Mouse (Mus musculus): ENCODE measurements around the gene Lnx1.

Gene Lnx1

DNA sequence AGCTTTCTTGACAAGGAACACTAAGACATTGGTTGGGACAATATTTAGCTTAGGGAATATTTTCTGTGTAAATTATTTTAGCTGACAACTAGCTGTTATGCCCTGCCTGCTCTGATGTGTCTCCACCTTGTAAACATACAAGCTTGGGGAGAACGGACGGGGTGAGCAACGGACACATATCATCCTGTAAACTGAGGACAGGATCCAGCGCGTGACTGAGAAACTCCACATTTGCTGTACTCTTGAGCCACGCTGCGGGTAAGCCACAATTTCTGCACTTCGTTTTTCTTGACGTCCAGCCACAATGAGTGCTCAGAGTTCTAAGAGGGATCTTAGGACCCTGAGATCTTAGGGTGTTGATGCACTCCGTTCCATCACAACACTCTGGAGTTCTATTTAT, 48.9 kb downstream of the Lnx1 start:
- in situ Hi-C loops (cut with MboI, MseI): no loop called here

DNA sequence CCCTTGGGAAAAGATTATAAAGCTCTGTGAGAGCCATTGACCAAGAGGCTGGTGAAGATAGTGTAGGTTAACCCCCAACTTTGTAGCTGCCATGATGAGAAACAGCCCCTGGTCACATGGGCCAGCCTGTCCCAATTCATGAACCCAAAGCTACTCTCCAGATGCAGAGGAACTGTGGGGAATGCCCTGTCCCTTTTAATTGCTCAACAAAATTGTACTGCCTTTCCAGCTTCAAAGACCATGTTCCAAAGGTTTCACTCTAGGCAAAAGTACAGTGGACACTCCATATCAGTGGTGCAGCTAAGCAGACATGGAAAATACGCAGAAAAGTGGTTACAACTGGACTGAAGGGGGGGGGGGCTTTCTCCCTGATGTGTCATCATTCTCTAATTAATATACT, 53.6 kb downstream of the Lnx1 start:
- in situ Hi-C loops (cut with MboI, MseI): loop anchor here (25.0 kb wide), 1 partner anchor 513 kb away; the partner anchor contains the start of gene Pdgfra

DNA sequence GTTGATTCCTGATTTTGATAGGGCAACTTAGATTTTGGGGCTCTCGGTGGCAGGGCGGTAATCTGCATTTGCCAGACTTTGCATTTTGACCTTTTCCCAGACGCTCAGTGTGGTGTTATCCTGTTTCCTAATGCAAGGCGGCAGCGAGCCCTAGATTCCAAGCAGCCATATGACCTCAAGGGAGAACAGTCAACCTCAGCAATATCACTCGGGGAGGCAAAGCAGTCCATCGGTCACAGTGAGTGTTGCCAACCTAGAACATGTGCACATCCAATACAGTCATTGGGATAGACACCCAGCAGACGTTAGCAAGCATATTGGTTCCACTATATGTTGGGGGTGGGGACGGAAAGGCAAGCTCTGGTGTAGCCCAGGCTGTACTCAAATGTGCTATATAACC, 54.5 kb downstream of the Lnx1 start:
- in situ Hi-C loops (cut with MboI, MseI): loop anchor here (25.0 kb wide), 1 partner anchor 514 kb away; the partner anchor contains the start of gene Pdgfra

DNA sequence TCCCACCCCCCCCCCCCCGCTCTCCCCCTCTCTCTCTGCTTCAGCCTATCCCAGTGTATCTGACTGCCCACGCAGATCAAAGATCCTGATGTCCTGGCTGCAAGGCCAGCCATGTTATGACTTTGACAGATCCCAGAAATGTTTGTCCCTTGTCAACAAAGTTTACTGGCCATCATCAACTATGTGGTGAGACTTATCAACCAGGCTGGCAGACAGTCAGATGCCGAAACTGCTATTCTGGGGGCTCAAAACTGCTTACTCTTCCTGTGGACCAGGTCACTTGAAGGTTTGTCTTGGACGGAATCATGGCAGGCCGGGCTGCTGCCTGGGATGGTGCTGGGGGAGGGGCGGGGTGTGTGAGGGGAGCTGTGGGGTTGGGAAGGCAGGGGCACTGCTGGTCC, 55.1 kb downstream of the Lnx1 start:
- in situ Hi-C loops (cut with MboI, MseI): loop anchor here (25.0 kb wide), 1 partner anchor 515 kb away; the partner anchor contains the start of gene Pdgfra

DNA sequence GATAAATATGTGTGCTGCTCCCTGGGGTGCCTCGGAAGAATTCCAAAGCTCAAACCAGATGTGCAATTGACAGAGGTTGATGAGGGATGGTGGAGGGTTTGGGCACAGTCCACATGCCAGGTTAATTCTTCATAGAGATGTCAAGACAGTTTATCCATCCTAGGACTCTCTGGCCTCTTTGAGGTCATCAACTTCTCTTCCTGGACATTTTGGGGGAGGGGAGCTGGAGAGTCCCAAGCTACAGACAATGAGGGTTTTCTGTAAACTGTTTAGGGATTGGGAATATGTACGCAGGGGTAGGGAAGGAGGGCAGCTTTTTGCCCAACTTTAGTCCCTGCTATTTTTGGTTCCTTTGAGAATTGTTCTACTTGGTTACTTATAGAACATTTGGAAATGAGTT, 60.4 kb downstream of the Lnx1 start:
- in situ Hi-C loops (cut with MboI, MseI): loop anchor here (25.0 kb wide), 1 partner anchor 520 kb away; the partner anchor contains the start of gene Pdgfra

DNA sequence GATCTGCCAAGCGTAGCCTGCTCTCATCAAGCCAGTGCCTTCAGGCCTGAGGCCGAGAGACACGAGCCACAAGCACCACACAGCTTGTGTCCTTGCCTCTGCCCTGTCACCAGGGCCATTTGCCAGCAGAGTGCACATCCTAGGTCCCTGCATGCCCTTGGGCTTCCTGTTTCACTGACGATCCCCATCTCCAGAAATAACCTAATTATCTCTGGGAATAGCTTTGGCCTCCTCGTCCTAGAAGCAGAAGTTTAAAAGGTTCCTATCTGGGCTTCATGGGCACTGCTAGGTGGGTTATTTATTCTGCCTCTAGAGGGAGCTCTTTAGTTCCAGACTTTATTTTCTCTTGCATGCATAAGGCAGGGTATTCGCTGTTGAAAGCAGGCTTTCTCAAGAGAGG, 61.7 kb downstream of the Lnx1 start:
- in situ Hi-C loops (cut with MboI, MseI): loop anchor here (25.0 kb wide), 1 partner anchor 521 kb away; the partner anchor contains the start of gene Pdgfra

DNA sequence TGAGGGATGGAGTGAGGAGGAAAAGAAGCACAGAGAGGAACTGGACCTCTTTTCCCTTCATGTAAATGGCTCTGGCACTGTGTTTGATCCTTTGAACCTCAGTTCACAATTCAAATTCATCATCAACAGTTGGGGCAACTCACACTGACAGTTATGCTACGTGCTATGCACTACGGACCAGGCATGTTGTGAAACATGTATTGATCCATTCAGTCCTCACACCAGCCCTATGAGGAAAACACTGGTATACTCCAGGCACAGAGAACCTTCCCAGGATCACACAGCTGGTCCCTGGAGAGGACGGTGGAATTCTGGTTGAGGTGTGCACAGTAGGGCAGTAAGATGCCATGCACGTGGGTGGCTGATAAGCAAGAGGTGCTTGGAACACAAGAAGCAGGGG, 62.2 kb downstream of the Lnx1 start:
- in situ Hi-C loops (cut with MboI, MseI): loop anchor here (25.0 kb wide), 1 partner anchor 522 kb away; the partner anchor contains the start of gene Pdgfra

DNA sequence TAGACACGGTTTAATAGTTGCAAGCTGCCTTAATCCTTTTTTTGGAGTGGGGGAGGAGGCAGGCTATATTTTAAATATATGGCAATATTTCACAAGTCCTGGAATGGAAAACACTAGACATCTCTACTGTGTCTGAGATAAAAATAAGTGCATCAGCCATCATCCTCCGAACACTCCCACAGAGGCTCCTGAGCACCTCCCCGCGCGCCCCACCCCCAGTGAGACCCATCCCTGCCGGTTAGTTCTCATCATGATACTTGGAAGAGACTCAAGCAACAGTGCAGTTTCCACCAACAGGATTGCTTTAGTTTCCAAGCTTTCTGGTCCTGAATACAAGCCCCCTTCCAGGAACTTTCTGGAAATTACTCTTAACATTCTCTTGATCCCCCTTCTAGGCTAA, 63.2 kb downstream of the Lnx1 start:
- in situ Hi-C loops (cut with MboI, MseI): loop anchor here (25.0 kb wide), 1 partner anchor 523 kb away; the partner anchor contains the start of gene Pdgfra

DNA sequence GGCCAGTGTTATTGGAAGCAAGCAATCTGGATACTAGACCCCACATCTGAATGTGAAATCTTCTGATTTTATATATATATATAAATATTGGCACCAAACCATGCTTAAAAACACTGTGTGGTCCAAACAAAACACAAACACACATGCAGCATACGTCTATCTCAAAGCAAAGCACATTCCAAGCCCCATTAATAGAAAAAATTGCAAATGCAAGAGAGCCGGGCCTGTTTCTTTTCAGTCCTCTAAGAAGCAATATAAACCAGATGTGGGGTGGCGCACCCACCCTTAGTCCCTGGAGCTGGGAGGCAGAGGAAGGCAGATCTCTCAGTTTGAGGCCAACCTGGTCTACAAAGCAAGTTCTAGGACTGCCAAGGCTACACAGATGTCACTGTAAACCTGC, 68.3 kb downstream of the Lnx1 start:
- in situ Hi-C loops (cut with MboI, MseI): loop anchor here (25.0 kb wide), 1 partner anchor 528 kb away; the partner anchor contains the start of gene Pdgfra

DNA sequence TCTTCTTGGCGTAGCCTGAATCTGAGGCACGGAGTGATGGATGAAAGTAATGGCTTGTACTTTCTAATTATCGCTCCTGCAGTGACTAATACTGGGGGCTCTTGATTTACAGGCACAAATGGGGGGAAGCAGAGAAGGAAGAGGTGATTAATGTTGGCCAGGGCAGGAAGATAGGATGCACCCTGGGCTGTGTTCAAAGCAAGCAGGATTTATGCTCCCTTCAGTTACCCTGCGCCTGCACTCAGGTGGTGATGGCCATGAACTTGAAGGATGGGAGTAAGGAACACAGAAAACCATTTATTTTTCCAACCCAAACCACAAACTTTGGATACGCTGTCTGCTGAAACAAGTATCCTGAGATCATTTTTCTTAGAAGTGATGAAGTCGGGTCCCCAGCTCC, 69.3 kb downstream of the Lnx1 start:
- in situ Hi-C loops (cut with MboI, MseI): loop anchor here (25.0 kb wide), 1 partner anchor 529 kb away; the partner anchor contains the start of gene Pdgfra

DNA sequence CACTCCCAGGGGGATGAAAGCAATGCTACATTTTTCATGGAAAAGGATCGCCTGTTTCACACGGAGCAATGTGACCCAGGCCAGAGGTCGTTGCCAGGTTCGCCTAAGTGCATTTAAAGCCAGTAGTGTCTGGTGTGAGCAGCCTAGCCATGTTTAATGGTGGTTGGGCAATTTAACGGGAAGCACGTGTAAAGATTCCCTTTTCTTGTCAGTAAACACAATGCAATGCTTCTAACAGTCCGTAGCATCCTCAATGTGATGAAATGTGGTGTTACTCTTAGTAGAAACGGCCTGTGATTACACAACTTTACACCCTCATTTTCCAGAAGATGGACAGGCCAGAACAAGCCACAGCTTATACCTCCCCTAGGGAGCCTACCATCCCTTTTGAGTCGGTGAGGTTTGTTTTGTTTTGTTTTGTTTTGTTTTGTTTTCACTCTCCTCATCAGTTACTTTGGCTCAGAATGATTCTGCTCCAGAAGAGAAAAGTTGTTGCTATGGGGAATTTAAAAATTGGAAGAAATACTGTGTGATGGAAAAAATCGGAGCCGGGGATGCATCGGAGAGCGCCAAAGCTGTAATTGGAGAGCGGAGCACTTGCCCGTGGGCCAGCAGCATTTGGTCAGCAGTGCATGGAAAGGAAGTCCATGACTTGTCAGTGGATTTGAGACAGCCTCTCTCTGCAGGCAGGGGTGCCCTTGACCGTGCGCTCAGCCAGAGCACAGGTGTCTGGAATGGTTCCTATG, 70.2 kb downstream of the Lnx1 start:
- in situ Hi-C loops (cut with MboI, MseI): loop anchor here (25.0 kb wide), 1 partner anchor 530 kb away; the partner anchor contains the start of gene Pdgfra

DNA sequence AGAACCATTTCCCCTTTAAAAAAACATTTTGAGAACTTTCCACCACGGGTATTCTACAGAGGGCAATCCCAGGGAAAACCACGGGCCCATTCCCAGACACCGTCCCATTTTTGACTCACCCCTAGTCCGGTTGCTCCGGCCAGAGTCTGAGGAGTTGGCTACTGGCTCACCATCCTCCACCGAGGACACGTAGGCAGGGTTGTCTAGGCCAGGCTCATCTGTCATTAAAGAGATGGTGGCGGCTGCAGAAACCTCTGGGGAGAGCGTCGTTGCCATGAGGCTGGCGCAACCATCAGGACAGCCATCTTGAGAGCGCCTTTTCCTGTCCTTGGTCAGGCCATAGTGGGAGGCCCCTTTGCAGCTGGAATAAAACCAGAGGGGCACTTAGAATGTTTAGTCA, 74.7 kb downstream of the Lnx1 start:
- in situ Hi-C loops (cut with MboI, MseI): loop anchor here (10.0 to 25.0 kb wide), 2 partner anchors 297 to 534 kb away; partner anchors contain the start of gene Pdgfra

DNA sequence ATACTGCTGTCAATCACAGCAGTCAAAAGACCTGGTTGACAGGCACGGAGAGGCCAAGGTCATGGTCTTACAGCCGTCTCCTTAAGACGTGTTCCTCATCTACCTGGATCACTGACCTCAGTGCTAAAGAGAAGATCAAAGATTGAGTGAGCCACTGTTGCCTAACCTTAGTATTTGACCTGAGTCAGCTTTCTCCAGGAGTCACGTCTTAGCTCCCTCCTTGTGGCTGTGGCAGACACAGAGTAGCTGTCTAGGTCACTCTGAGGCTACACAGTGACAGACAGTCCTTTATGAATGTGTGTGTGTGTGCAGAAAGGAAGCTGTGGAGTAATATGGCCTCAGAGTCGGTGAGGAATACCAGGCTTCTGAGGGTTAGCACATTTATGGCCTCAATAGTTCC, 78.3 kb downstream of the Lnx1 start:
- in situ Hi-C loops (cut with MboI, MseI): loop anchor here (10.0 kb wide), 1 partner anchor 300 kb away; no protein-coding TSS in a partner anchor

DNA sequence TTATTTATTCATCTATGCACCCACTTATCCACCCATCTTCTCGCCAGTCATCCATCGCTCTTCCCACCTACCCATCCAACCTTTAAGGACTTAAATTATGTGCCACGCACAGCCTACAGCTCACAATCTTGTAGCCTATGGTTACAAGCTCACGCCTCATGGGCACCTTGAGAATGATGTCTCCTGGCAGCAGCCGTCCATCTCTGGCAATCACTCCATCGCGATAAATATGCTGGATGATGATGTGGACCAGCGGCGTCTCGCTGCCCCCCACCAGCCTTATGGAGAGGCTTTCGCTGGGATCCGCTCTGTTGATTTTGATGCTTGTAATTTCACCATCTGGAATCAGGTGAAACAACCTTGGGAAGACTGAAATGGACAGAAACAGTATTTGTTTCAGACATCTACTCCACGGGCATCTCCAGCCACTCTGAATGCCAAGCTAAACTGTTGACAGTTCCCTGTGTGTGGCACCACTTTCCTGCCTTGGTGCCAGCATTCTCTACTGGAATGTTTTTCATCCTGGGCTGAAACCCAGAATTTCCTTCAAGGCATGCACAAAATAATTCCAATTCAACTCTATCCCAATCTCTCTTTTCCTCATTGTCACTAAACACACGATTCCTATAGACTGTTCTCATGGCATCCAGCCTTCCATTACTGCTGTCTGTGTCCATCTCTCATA, 79.3 kb downstream of the Lnx1 start:
- in situ Hi-C loops (cut with MboI, MseI): loop anchor here (10.0 kb wide), 1 partner anchor 301 kb away; no protein-coding TSS in a partner anchor

DNA sequence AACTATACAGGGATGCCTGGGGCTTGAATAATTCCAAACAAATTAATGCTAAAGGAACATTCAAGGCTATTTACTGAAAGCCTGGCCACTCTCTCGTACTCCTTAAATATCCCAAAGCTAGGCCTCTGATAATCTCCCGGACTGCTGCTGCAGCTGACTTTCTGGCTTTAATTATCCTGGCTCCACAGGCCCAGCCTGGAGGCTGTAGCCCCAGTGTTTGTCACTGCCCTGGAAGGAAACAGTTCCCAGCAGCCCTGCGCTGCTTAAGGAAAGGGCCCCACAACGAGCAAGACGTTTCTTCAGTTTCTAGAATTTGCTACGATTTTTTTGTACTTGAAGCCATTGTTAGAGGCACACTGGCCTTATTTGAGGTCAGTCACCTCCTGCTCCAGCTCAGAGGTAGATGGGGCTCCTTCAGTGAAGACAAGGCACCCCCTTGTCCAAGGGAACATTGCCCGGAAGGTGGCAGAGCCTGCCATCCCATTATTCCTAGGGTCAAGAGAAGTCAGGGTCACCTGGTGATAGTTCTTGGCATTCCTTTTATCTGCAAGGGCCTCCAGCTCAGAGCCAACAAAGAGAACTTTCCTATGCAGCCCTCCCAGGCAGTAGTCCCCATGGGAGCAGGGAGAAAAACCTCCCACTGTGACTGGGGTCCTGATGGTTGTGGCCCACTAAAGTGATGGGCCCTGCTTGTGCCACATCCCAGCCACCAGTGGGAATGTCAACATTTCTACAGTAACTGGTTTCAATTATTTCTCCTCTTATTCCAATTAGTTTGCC, 80.8 kb downstream of the Lnx1 start:
- in situ Hi-C loops (cut with MboI, MseI): loop anchor here (10.0 kb wide), 1 partner anchor 303 kb away; no protein-coding TSS in a partner anchor

DNA sequence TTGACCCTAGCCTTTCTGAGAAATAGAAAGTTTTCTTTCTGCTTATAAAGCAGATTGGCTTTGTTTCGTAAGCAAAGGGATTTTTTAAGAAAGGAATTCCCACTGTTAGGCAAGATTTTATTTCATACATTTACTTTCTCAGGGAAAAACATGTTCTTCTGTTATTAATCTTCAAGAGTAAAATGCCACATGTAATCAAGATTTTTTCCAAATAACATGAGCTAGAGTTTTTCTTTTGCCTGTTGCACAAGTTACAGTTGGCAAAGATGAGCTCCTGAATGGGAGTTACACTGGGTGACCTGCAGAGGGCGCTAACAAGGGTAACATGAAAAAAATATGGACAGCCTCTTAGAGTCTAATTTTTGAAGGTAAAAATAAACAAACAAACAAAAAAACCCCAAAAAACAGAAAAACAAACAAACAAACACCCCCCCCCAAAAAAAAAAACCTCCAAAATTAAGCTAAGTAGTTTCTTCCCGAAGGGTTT, 84.1 kb downstream of the Lnx1 start:
- in situ Hi-C loops (cut with MboI, MseI): loop anchor here (10.0 kb wide), 1 partner anchor 176 kb away; no protein-coding TSS in a partner anchor

DNA sequence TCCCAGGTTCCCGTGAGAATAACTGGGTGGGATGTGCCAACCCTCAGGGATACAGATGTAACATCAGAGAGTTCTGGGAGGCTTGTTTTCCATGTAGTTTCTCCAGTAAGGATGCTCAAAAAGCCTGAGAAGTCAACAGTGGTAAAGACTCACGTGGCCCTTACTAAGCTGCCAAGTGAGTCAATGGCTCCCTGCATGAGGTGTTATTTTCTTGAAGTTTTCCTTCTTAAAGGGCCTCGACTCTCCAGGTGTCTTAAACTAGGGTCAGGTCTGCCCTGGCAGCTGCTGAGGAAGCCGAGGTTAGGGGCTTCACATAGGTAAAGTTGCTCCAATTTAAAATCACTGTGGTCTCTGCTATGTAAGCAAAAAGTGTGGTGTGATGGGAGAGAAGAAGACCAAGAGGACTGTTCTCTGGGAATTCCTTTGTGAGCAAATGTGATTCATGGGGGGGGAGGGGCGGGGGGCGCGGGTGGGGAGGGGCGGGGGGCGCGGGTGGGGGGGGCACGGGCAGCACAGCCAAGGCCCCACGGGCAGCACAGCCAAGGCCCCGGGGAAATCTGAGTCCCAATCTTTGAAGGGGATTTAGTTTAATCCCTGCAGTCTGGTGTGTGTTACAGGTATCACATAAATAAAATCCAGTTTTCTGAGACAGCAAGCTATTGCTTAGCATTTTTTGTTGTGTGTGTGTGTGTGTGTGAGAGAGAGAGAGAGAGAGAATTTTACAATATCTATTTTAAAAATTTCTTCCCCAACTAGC, 84.7 kb downstream of the Lnx1 start:
- in situ Hi-C loops (cut with MboI, MseI): loop anchor here (10.0 kb wide), 1 partner anchor 177 kb away; no protein-coding TSS in a partner anchor

DNA sequence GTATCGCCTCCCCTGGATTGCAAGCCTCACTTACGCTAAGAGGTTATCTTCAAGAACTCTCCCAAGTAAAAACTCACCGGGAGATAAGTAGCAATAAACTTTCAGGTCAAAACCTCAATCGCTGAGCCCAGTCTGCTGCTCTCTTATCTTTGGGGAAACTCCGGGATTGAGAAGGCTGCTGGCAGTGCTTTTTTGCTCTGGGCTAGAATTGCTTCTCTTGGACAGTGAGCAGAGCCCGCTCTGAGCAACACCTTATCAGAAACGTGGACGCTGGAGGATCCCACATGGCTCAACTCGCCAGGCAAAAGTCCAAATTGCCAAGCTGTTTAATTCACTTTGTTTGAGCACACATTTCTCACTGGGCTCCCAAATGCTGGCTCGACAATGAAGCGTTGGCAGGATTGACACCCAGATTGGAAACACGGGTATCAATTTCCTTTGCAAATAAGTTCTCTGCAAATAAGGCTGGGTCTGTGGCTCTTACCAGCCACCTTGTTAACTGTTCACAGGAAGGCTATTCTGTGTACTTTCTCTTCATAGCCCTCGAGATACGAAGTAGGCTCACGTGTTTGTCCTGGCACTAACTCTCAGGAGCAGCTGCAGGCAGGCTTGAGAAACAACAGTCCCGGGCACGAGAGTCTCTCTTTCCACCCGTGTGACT, 89.1 kb downstream of the Lnx1 start:
- in situ Hi-C loops (cut with MboI, MseI): loop anchor here (10.0 kb wide), 1 partner anchor 181 kb away; no protein-coding TSS in a partner anchor

DNA sequence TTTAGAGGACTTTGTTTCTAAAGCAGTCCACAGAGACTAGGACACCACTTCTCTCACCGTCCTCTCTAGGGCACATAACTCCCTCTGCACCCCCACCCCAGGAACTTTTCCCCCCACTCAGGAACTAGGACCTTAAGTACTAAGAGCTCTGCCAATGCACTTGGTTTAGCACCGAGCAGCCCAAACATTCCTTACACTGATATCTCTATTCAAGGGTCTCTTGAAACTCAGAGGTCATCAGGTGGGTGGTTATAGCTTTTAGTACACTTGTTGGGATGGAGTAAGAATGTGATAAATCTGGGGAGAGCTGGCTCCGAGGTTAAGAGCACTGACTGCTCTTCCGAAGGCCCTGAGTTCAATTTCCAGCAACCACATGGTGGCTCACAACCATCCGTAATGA, 90.0 kb downstream of the Lnx1 start:
- in situ Hi-C loops (cut with MboI, MseI): loop anchor here (10.0 kb wide), 1 partner anchor 182 kb away; no protein-coding TSS in a partner anchor

Measured in regulatory T cell (primary cell).